Mouse (Mus musculus) mature B cell (primary cell): Measurements from ENCODE around the gene Atcay.

Experiments used
- in situ Hi-C: fragments of 300-500 bp; cut with MboI; formaldehyde crosslinking; loops from 2 replicates; pipeline ENCODE4 v1.14.3; 2019

Gene Atcay

GRCm38 (mm10) chr10:81230438-81231332 lies at the start of gene Atcay:
Atcay (minus strand) TSS chr10:81230833.
- in situ Hi-C loops: no loop called here

GRCm38 (mm10) chr10:81279496-81279895 lies 48.9 kb upstream of the Atcay start:
- in situ Hi-C loops: no loop called here

GRCm38 (mm10) chr10:81277676-81278075 lies 47.0 kb upstream of the Atcay start:
- in situ Hi-C loops: no loop called here

GRCm38 (mm10) chr10:81273842-81274241 lies 43.2 kb upstream of the Atcay start:
- in situ Hi-C loops: no loop called here

- in situ Hi-C loops: no loop called here
Observed at GRCm38 (mm10) chr10:81272356-81272755, 41.7 kb upstream of the Atcay start.

DNA sequence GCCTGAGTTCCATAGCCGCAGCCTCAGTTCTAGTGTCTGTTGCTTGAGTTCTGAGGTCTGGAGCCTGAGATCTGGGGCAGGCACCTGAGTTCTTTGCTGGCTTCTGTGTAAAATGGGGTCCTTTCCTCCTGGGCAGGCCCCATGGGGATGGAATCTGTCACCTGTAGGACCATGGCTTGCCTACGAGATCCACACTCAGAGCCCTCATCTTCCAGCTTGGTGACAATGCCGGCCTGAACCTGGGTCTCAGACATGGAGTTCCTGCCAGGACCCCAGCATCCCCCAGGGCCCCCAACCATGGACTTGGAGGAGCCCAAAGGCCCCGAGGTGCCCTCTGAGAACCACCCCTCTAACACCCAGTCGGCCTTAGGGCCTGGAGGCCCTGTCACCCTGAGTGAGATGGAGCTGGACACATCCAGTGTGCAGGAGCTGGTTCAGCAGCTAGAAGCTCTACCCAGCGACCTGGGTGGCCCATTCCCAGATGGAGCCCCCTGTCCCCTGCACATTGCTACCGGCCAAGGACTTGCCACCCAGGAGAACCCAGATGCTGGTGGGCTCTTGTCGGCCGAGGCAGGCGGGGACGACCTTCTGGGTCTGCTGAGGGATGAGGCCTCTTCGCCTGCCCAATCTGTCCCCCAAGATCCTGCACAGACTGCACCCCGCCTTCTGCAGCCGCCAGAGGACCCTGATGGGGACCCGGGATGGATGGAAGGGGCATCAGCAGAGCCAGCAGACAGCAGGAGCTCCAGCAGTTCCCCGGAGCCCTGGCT lies 38.2 kb upstream of the Atcay start:
- in situ Hi-C loops: no loop called here

DNA sequence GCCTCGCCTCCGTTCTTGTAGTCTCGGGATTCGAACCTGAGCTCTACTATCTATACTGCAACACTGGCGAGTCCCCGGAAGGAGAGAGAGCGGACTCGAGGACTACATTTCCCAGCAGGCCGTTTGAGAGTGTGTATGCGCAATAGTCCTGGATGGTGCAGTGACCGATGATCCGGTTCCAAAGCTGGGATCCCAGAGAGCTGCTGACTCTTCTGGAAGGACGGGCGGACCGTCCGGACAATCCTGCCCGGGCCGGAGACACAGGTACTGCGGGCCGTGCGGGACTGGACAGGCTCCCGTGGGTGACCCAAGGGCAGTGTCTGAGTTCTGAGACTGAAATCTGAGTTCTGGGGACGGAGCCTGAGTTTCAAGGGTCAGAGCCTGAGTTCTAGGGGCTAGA lies 37.4 kb upstream of the Atcay start:
- in situ Hi-C loops: no loop called here

- in situ Hi-C loops: no loop called here
Observed at GRCm38 (mm10) chr10:81266211-81267105, 35.8 kb upstream of the Atcay start, which contains the start of the genes Mrpl54 and Apba3. Mrpl54 (minus strand) TSS chr10:81266934. Apba3 (plus strand) TSS chr10:81266960.

DNA sequence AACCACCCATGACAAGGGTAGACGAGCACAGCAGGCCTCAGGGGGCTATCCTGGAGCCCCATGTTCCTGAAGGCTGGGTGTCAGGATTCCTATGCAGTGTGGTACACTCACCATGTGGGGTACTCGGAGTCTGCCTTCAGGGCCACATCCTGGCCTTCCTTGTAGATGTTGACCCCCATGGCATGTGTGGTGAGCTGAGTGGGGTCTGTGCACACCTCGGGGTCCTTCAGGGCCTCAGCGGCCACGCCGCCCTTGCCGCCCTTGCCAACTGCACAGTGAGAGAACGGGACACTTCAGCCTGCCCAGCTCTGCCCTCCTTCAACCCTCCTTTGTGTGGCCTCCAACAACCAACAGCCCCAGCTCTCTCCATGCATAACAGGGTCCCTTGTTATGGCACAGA lies 34.9 kb upstream of the Atcay start:
- in situ Hi-C loops: no loop called here

DNA sequence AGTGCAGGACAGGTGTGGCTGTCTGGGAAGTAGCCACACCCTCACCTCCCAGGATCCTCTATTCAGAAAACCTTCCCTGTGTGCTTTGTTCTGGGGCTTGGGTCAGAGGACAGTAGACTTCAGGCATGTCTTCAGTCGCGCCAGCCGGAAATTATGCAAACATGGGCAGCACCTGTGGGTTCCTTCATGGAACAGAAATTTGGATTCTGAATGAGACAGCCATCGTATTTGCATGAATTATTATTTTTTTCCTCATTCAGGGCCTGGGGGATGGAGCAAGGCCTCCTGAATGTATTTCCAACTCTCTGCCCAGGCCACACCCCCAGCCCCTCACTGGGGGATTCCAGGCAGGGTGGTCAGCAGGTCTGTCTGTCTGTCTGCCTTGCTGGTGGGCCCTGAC lies 30.4 kb upstream of the Atcay start:
- in situ Hi-C loops: no loop called here

DNA sequence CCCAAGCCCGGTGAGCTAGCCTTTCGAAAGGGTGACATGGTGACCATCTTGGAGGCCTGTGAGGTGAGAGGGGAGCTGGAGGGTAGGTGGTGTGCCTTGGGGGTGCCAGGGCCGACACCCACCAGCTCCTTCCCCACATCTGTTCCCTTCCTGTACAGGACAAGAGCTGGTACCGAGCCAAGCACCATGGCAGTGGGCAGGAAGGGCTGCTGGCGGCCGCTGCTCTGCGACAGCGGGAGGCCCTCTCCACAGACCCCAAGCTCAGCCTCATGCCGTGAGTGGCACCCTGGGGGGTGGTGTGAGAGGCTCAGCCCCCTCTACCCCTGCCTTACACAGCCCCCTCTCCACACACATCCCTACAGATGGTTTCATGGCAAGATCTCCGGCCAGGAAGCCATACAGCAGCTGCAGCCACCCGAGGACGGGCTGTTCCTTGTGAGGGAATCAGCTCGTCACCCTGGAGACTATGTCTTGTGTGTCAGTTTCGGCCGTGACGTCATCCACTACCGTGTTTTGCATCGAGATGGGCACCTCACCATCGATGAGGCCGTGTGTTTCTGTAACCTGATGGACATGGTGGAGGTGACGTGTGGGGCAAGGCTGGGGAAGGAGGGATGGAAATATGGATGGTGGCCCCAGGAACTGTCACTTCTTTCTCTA lies 28.7 kb upstream of the Atcay start:
- in situ Hi-C loops: no loop called here

GRCm38 (mm10) chr10:81257158-81258039 lies 26.8 kb upstream of the Atcay start:
- in situ Hi-C loops: no loop called here

DNA sequence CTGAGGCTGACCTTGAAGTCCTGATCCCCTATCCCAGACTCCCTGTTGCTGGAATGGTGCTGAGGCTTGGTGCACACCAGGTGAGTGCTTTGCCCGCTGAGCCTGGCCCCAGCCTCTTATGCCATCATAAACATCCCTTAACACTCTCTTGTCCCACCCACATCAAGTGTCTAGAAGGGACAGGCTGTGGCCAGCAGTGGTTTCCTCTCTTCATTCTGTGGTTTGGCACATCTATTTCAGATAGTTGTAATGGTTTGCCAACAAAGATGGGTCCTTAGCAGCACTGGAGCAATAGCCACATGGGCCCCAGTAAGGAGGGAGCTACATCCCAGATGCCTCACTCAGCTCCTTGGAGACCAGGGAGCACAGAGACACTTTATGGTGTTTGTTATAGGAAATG lies 24.3 kb upstream of the Atcay start:
- in situ Hi-C loops: no loop called here

GRCm38 (mm10) chr10:81252424-81253419 lies 22.1 kb upstream of the Atcay start, which contains the start of gene Matk:
Matk (plus strand) TSS chr10:81252935.
- in situ Hi-C loops: no loop called here

DNA sequence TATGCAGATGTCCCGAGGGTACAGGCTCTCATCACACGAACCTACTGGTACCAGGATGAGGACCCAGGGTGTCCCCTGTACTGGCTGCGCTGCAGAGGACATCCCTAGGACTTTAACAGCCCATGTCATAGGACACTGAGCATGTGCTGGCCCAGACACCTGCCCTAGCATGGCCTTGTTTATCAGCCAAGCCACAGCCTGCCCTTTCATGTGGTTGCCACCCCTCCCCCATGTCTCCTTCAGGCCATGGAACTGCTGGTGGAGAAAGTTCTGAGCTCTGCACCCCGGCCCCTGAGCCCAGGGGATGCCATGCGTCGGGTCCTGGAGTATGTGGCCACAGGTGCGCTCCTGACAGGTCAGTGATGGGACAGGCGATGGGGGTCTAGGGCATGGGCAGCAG lies 18.8 kb upstream of the Atcay start:
- in situ Hi-C loops: no loop called here

DNA sequence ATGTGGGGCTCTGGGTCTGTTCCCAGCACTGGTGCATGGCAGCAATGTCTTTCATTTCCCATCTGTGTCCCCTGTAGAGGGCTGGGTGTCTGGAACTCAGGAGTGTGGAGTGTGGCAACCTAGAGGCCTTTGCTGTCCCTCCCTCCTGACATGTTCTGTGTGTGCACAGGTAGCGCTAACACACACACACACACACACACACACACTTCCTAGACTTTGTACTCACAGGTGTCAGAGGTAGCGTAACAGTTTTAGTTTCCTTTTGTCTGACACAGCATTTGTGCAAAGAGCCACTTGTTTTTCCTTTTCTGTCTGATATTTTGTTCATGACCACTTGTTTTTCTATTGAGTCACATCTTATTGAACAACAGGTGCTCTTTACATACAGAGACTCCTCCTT lies 17.2 kb upstream of the Atcay start:
- in situ Hi-C loops: no loop called here

DNA sequence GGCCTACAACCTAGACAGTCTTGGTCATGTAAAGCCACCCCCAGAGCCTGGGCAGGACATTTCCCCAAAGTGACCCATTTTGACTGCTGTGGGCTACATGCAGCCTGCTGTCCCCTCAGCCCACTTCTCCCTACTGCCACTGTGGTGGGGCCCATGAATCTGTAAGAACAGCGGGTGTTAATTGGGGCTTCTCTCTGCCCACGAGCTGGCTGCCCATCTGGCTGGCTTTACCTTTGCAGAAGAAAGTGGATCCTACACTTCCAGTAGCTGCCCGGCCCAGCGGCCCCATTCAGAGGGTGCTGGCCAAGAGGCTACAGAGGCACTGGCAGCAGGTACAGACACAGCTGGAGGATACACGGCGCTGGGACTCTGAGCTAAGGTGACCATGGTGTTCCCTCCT lies 14.5 kb upstream of the Atcay start:
- in situ Hi-C loops: no loop called here

DNA sequence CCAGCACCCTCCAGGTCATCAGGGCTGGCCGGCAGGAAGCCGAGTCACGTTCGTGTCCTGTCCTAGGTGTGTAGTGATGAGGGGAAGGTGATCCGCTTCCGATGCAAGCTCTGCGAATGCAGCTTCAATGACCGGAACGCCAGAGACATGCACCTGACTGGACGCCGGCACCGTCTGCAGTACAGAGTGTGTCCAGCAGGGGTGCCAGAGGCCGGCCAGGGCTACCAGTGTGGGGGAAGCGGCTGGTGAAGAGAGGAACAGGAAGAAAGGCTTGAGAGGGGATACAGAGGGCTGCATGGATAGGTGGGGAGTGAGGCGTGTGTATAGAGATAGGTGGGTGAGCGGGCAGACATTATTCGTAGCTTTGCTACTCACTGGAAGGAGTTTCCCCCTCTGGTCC lies 14.0 kb upstream of the Atcay start:
- in situ Hi-C loops: no loop called here

- in situ Hi-C loops: no loop called here
Observed at GRCm38 (mm10) chr10:81244146-81244545, 13.5 kb upstream of the Atcay start.
